Mouse (Mus musculus) forebrain, embryonic 14.5 days (tissue): ENCODE measurements at regions not wholly inside any gene's neighbourhood (a gene's known extent, or its start where the extent isn't known, plus 50 kb on each side); places are given as distances from the start of the nearest gene placed in this dataset.

Experiments
- ATAC-seq: fragments of 200-750 bp; cut with Nextera tagmentation; 2 replicates; pipeline ENCODE4 v1.8.0; 2017; ENCODE audit warnings: mild to moderate bottlenecking, moderate library complexity
- DNase-seq: peaks from one replicate; pipeline ENCODE4 v3.0.0-alpha.2; 2015; ENCODE audit warnings: low spot score
- H3K27ac ChIP-seq: fragments of 300-500 bp; sonication (generic); 2 replicates; pipeline ENCODE4 v1.5.1; 2014; ENCODE audit warnings: low read depth, mild to moderate bottlenecking, control low read depth, low read length, moderate library complexity
- H3K27me3 ChIP-seq: fragments of 300-500 bp; sonication (generic); replicated peaks from 2 replicates; pipeline ENCODE4 v1.6.1; 2014; ENCODE audit warnings: low read length, control low read depth, mixed read lengths; ENCODE audit not compliant: control insufficient read depth, insufficient read depth
- H3K36me3 ChIP-seq: fragments of 300-500 bp; sonication (generic); 2 replicates; pipeline ENCODE4 v1.6.1; 2014; ENCODE audit warnings: low read length, control low read depth; ENCODE audit not compliant: control insufficient read depth, insufficient read depth
- H3K4me1 ChIP-seq: fragments of 300-500 bp; sonication (generic); 2 replicates; pipeline ENCODE4 v1.6.1; 2014; ENCODE audit warnings: antibody characterized with exemption, low read length, control low read depth; ENCODE audit not compliant: control insufficient read depth, insufficient read depth
- H3K4me2 ChIP-seq: fragments of 300-500 bp; sonication (generic); 2 replicates; pipeline ENCODE4 v1.6.1; 2014; ENCODE audit warnings: mild to moderate bottlenecking, control low read depth, low read length
- H3K4me3 ChIP-seq: fragments of 300-500 bp; sonication (generic); 2 replicates; pipeline ENCODE4 v1.5.1; 2014; ENCODE audit warnings: low read depth, low read length, control low read depth
- H3K9ac ChIP-seq: fragments of 300-500 bp; sonication (generic); 2 replicates; pipeline ENCODE4 v1.6.1; 2014; ENCODE audit warnings: mild to moderate bottlenecking, low read length, control low read depth, moderate library complexity
- H3K9me3 ChIP-seq: fragments of 300-500 bp; sonication (generic); replicated peaks from 2 replicates; pipeline ENCODE4 v1.6.1; 2016; ENCODE audit warnings: low read length, control low read depth, mixed read lengths; ENCODE audit not compliant: control insufficient read depth
- WGBS: fragments of 180-500 bp; shearing (Covaris S2); extraction: QIAGEN DNeasy Blood & Tissue Kit; methylation state at CpG from one replicate; pipeline ENCODE4 v1.1.7; 2014; 5-methylcytosine and 5-hydroxymethylcytosine counted together

GRCm38 (mm10) chr11:17864833-17865397 lies 88.8 kb downstream of the Etaa1 start:
- Histone ChIP-seq H3K9me3 (no peaks in the 10 kb centered on the region), H3K4me2 (no peak overlapping the region), H3K4me3 (no peak overlapping the region), H3K27ac (no peak overlapping the region), H3K27me3 (no peaks in the 10 kb centered on the region), H3K9ac (no peak overlapping the region), H3K36me3 (no peaks in the 10 kb centered on the region), H3K4me1 (no peaks in the 10 kb centered on the region; the same call in 1 of the 2 replicates)
- WGBS: 66% methylated on average over 4 of the region's 4 CpGs
- ATAC-seq (no peak), DNase-seq (no peak)

GRCm38 (mm10) chr11:17870690-17871089 lies 83.0 kb downstream of the Etaa1 start:
- WGBS: 78% methylated on average over 2 of the region's 2 CpGs
- DNase-seq (no peak), ATAC-seq (no peak)
- H3K4me2 ChIP-seq: no peak overlapping the region
- H3K4me3 ChIP-seq: no peak overlapping the region
- no peak overlapping the region for H3K27ac ChIP-seq
- no peaks in the 10 kb centered on the region for H3K4me1 ChIP-seq
- H3K36me3 ChIP-seq: no peaks in the 10 kb centered on the region
- H3K9ac ChIP-seq: no peak overlapping the region
- no peaks in the 10 kb centered on the region for H3K9me3 ChIP-seq
- H3K27me3 ChIP-seq: no peaks in the 10 kb centered on the region

GRCm38 (mm10) chr11:17871920-17872319 lies 81.8 kb downstream of the Etaa1 start:
- ATAC-seq (no peak), DNase-seq (peak; percentile 52)
- Histone ChIP-seq H3K36me3 (no peaks in the 10 kb centered on the region), H3K27me3 (no peaks in the 10 kb centered on the region), H3K9me3 (no peaks in the 10 kb centered on the region), H3K4me3 (no peak overlapping the region), H3K27ac (no peak overlapping the region), H3K9ac (no peak overlapping the region), H3K4me2 (no peak overlapping the region), H3K4me1 (no peaks in the 10 kb centered on the region)
- WGBS: 44% methylated on average over 7 of the region's 7 CpGs

- ATAC-seq (no peak), DNase-seq (no peak)
- H3K36me3 ChIP-seq: no peaks in the 10 kb centered on the region
- no peak overlapping the region for H3K4me2 ChIP-seq
- no peak overlapping the region for H3K9ac ChIP-seq
- no peak overlapping the region for H3K4me3 ChIP-seq
- WGBS: 74% methylated on average over 1 of the region's 1 CpGs
- no peaks in the 10 kb centered on the region for H3K27me3 ChIP-seq
- no peaks in the 10 kb centered on the region for H3K4me1 ChIP-seq
- H3K27ac ChIP-seq: no peak overlapping the region
- H3K9me3 ChIP-seq: no peaks in the 10 kb centered on the region
These were observed 70.4 kb downstream of the Etaa1 start for GRCm38 (mm10) chr11:17883276-17883675.
